Mouse (Mus musculus): Measurements from ENCODE around the gene Serping1. TPM values are rescaled to one million over a fixed set of nuclear protein-coding genes. Genes with fewer than 3 reads are reported as not detected.

The Serping1 gene
- polyA plus RNA-seq, 1 experiment from 2014 or later = 15.7 TPM

DNA sequence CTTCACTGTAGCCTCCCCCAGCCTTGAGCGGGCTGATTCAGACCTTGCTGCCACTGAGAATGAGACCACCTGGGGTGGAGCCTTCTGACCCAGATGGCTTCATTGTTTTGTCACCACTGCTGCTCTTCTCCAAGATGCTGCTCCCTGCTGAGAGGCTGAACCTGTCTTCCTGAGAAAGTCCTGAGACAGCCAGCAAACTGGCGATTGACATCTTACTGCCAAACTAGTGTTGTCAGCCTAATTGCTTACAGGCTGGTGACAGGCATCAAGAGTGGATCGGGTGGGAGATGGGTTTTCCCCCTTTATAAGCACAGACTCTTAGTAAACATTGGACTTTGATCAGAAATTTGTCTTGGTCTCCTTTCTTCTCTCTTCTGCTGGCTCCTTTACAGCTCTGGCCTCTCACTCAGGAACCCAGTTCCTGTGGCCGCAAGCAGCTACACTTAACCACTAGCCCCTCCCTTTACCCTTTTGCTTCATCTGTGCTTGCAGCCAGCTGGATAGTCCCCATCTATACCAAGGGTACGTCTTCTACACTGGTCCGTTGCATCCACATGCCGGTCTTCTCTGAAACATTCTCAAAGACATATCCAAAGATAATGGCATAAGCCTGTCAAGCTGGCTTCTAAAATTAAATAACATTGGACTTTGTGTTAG lies 18.1 kb downstream of the Serping1 start:
- no peak overlapping the region for H3K27ac ChIP-seq (ENCODE audit: low read depth, low read length)
- no peaks in the 10 kb centered on the region for H3K4me1 ChIP-seq (ENCODE audit: control insufficient read depth, insufficient read depth, low read length)
- H3K9ac ChIP-seq (replicated peaks; ENCODE audit: low read depth, low read length) = no peak overlapping the region
- no peaks in the 10 kb centered on the region for H3K36me3 ChIP-seq (ENCODE audit: control insufficient read depth, insufficient read depth, low read length)
- no peak for ATAC-seq (ENCODE audit: low read depth)
- H3K27me3 ChIP-seq (ENCODE audit: control insufficient read depth, insufficient read depth, low read length) = no peaks in the 10 kb centered on the region
- no peaks in the 10 kb centered on the region for H3K9me3 ChIP-seq (ENCODE audit: control insufficient read depth, low read length)
- no peak overlapping the region for H3K4me3 ChIP-seq (ENCODE audit: low read depth, low read length)
- 57% methylated on average over 7 of the region's 7 CpGs for WGBS
- no peak overlapping the region for H3K4me2 ChIP-seq (ENCODE audit: low read depth, low read length)

DNA sequence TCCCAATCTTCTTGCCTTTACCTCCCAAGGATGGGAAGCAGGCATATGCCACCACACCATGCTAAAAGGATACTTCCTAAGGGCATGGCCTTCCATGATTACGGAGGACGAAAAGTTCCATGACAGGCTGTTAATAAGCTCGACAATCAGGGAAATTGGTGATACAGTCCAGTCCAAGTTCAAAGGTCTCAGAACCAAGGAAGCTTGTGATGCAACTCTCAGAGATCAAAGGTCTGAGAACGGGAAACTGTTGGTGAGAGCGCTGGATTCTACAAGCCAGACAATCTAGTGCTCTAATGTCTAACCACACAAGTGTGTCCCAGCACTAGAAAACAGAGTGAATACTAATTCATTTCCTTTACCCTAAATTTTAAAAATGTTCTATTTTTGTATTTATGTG lies 19.0 kb downstream of the Serping1 start:
- no peak overlapping the region for H3K4me3 ChIP-seq (ENCODE audit: low read depth, low read length)
- no peaks in the 10 kb centered on the region for H3K9me3 ChIP-seq (ENCODE audit: control insufficient read depth, low read length)
- H3K4me2 ChIP-seq (ENCODE audit: low read depth, low read length) = no peak overlapping the region
- no peaks in the 10 kb centered on the region for H3K36me3 ChIP-seq (ENCODE audit: control insufficient read depth, insufficient read depth, low read length)
- WGBS = 92% methylated on average over 5 of the region's 5 CpGs
- no peaks in the 10 kb centered on the region for H3K27me3 ChIP-seq (ENCODE audit: control insufficient read depth, insufficient read depth, low read length)
- no peaks in the 10 kb centered on the region for H3K4me1 ChIP-seq (ENCODE audit: control insufficient read depth, insufficient read depth, low read length)
- no peak overlapping the region for H3K27ac ChIP-seq (ENCODE audit: low read depth, low read length)
- H3K9ac ChIP-seq (replicated peaks; ENCODE audit: low read depth, low read length) = no peak overlapping the region
- ATAC-seq (ENCODE audit: low read depth) = no peak

DNA sequence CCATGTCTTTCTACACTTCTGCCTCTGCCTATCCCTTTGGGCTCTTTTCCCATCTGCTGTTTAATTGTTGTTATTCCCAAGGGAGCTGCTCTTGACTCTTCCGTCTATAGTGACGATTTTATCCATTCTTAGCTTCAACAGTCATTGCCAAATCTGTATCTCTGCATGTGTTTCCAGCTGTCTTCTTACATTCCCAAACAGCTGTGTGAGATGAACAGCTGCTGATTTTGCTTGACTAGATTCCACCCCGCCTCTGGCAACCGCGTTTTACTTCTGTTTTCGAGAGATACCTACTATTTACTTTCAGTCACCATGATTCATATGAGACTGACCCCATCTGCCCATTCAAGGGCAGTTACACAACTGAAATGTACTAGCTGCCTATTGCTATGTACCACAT lies 25.1 kb downstream of the Serping1 start:
- H3K27me3 ChIP-seq (ENCODE audit: control insufficient read depth, insufficient read depth, low read length) = no peaks in the 10 kb centered on the region
- H3K4me2 ChIP-seq (ENCODE audit: low read depth, low read length) = no peak overlapping the region
- no peaks in the 10 kb centered on the region for H3K9me3 ChIP-seq (ENCODE audit: control insufficient read depth, low read length)
- ATAC-seq (ENCODE audit: low read depth) = peak; percentile 51; the same call in 1 of the 2 replicates
- no peak overlapping the region for H3K27ac ChIP-seq (ENCODE audit: low read depth, low read length)
- WGBS = 65% methylated on average over 6 of the region's 6 CpGs
- no peak overlapping the region for H3K4me3 ChIP-seq (ENCODE audit: low read depth, low read length)
- H3K36me3 ChIP-seq (ENCODE audit: control insufficient read depth, insufficient read depth, low read length) = no peaks in the 10 kb centered on the region
- H3K4me1 ChIP-seq (ENCODE audit: control insufficient read depth, insufficient read depth, low read length) = no peaks in the 10 kb centered on the region
- H3K9ac ChIP-seq (replicated peaks; ENCODE audit: low read depth, low read length) = no peak overlapping the region

DNA sequence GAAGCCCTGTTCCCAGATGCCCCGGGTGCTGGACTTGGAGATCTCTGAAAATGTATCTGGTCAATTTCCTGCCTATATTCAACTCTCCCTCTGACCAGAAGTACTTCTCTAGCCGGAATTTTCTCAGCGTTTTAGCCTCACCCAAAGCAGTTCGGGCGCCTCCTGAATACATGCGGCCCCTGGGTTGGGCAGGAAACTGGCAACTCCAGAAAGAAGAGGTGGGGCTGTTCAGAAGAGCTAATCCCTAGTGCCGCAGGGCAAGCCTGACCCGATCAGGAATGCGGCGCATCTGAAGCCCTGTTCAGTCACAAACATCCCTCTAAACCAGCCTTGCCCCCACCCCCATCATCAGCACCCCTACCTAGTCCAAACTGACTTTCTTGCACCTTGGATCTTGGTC lies 31.1 kb downstream of the Serping1 start:
- under 1% methylated on average over 10 of the region's 10 CpGs for WGBS
- Histone ChIP-seq H3K4me2 (ENCODE audit: low read depth, low read length) (peak overlapping the region; percentile 78), H3K36me3 (ENCODE audit: control insufficient read depth, insufficient read depth, low read length) (no peaks in the 10 kb centered on the region), H3K27me3 (ENCODE audit: control insufficient read depth, insufficient read depth, low read length) (no peaks in the 10 kb centered on the region), H3K4me3 (ENCODE audit: low read depth, low read length) (peak overlapping the region; percentile 80), H3K4me1 (ENCODE audit: control insufficient read depth, insufficient read depth, low read length) (peaks cover 20% of the 10 kb centered on the region), H3K9me3 (ENCODE audit: control insufficient read depth, low read length) (no peaks in the 10 kb centered on the region), H3K27ac (ENCODE audit: low read depth, low read length) (peak overlapping the region; percentile 94; the same call in 1 of the 2 replicates), H3K9ac (replicated peaks; ENCODE audit: low read depth, low read length) (peak overlapping the region; percentile 32; the same call in 1 of the 2 replicates)
- peak; percentile 25 for ATAC-seq (ENCODE audit: low read depth)

DNA sequence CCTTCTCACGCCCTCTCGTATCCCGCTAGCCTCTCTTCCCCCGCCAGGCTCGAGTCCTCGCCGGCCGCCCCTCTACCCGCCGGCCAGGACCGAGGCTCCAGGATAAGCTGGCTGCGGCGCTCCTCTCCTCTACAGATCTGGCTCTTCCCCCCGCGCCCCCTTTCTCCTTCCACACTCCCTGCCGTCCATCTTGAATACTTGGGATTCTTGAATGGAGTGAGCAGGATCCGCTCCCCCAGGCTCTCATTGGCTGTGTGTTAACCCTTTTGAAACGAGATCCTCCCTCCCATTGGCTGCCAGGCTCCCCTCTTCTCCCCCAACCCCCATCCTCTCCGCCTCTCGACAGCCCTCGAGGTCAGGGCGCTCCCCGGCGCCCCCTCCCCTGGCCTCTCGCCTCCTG lies 31.7 kb downstream of the Serping1 start, which contains the start of gene Gm19426:
Gene Gm19426 (minus strand): TSS at position 95 of the 400 bp plus-strand sequence.
- 2% methylated on average over 25 of the region's 25 CpGs for WGBS
- H3K9ac ChIP-seq (replicated peaks; ENCODE audit: low read depth, low read length) = peak within 1 kb of the TSS; percentile 85
- H3K4me2 ChIP-seq (ENCODE audit: low read depth, low read length) = peak within 1 kb of the TSS; percentile 78
- H3K27ac ChIP-seq (ENCODE audit: low read depth, low read length) = peak within 1 kb of the TSS; percentile 94
- H3K4me1 ChIP-seq (ENCODE audit: control insufficient read depth, insufficient read depth, low read length) = peaks cover 20% of the 10 kb centered on the region
- H3K9me3 ChIP-seq (ENCODE audit: control insufficient read depth, low read length) = no peaks in the 10 kb centered on the region
- peak within 1 kb of the TSS; percentile 80 for H3K4me3 ChIP-seq (ENCODE audit: low read depth, low read length)
- H3K27me3 ChIP-seq (ENCODE audit: control insufficient read depth, insufficient read depth, low read length) = no peaks in the 10 kb centered on the region
- ATAC-seq (ENCODE audit: low read depth) = peak; percentile 92
- H3K36me3 ChIP-seq (ENCODE audit: control insufficient read depth, insufficient read depth, low read length) = no peaks in the 10 kb centered on the region

DNA sequence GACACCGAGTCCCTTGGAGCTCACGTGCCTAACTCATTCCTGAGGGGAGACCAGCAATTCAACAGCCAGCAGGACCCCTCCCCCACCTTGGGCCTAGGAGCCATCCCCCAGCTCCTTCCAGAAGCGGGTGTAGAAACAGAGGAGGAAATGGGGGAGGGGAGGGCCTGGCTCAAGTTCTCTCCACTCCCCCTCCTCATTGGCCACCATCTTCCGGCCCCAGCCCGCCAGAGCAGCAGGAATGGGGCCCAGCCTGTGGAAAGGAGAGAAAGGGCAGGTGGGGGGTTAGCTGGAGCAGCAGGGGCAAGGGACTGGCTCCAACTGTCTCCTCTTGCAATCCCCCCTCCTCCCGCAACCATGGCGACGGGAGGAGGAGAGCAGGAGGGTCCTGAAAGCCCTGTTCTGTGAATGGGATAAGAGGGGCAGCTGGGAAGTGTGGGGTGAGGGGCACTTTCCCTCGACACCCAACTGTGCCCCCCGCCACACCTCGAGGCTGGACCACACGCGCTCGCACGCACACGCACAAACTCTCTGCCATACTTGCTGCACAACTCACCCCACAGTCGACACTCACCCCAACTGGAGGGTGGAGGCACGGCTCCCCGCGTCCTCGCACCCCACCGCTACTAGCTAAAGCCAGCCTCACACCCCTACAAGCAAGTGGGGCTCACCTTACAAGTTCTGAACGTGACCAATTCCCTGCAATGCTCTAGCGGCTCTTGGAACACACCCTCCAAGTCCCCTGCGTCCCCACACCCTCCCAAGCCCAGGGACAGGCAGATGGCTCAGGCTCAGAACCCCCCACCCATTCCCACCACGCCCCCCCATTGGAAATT lies 32.6 kb downstream of the Serping1 start:
- no peaks in the 10 kb centered on the region for H3K9me3 ChIP-seq (ENCODE audit: control insufficient read depth, low read length)
- H3K9ac ChIP-seq (replicated peaks; ENCODE audit: low read depth, low read length) = peak overlapping the region; percentile 85
- ATAC-seq (ENCODE audit: low read depth) = peak; percentile 64
- WGBS = under 1% methylated on average over 24 of the region's 26 CpGs
- peak overlapping the region; percentile 94 for H3K27ac ChIP-seq (ENCODE audit: low read depth, low read length)
- H3K4me2 ChIP-seq (ENCODE audit: low read depth, low read length) = peak overlapping the region; percentile 78
- H3K4me3 ChIP-seq (ENCODE audit: low read depth, low read length) = peak overlapping the region; percentile 80
- H3K4me1 ChIP-seq (ENCODE audit: control insufficient read depth, insufficient read depth, low read length) = peaks cover 23% of the 10 kb centered on the region
- H3K36me3 ChIP-seq (ENCODE audit: control insufficient read depth, insufficient read depth, low read length) = no peaks in the 10 kb centered on the region
- H3K27me3 ChIP-seq (ENCODE audit: control insufficient read depth, insufficient read depth, low read length) = no peaks in the 10 kb centered on the region

DNA sequence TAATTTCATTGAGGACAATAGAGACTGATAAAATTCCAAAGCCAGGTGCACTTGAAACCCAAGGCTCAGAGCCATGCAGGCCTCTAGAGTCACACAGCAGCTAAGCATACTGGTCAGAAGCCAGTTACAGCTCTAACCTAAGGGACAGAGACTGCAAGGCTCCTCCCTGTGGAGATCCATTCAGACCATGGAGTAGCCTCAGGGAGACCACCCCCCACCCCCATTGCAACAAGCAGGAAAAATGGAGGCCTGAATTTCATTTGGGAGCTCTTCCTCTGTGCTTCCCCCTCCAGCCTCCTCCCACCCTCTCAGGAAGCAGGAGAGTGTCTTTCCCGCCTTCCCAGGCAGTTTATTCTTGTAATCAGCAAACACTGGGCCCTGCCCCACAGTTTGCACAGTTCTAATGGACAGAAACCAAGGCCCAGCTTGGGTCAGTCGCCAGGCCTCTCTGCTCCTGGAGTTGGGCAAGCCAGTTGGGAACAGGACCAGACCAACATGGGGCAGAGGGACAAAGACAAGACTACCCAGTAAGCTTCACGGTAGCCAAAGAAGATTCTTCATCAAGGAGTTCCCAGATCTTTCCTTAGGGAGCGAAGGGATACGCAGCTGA lies 33.3 kb downstream of the Serping1 start:
- Histone ChIP-seq H3K9me3 (ENCODE audit: control insufficient read depth, low read length) (no peaks in the 10 kb centered on the region), H3K4me1 (ENCODE audit: control insufficient read depth, insufficient read depth, low read length) (peaks cover 30% of the 10 kb centered on the region), H3K36me3 (ENCODE audit: control insufficient read depth, insufficient read depth, low read length) (no peaks in the 10 kb centered on the region), H3K27ac (ENCODE audit: low read depth, low read length) (peak overlapping the region; percentile 56), H3K9ac (replicated peaks; ENCODE audit: low read depth, low read length) (peak overlapping the region; percentile 85; the same call in 1 of the 2 replicates), H3K27me3 (ENCODE audit: control insufficient read depth, insufficient read depth, low read length) (no peaks in the 10 kb centered on the region), H3K4me3 (ENCODE audit: low read depth, low read length) (peak overlapping the region; percentile 80), H3K4me2 (ENCODE audit: low read depth, low read length) (peak overlapping the region; percentile 78)
- 5% methylated on average over 5 of the region's 5 CpGs for WGBS
- ATAC-seq (ENCODE audit: low read depth) = peak; percentile 3; the same call in 1 of the 2 replicates

DNA sequence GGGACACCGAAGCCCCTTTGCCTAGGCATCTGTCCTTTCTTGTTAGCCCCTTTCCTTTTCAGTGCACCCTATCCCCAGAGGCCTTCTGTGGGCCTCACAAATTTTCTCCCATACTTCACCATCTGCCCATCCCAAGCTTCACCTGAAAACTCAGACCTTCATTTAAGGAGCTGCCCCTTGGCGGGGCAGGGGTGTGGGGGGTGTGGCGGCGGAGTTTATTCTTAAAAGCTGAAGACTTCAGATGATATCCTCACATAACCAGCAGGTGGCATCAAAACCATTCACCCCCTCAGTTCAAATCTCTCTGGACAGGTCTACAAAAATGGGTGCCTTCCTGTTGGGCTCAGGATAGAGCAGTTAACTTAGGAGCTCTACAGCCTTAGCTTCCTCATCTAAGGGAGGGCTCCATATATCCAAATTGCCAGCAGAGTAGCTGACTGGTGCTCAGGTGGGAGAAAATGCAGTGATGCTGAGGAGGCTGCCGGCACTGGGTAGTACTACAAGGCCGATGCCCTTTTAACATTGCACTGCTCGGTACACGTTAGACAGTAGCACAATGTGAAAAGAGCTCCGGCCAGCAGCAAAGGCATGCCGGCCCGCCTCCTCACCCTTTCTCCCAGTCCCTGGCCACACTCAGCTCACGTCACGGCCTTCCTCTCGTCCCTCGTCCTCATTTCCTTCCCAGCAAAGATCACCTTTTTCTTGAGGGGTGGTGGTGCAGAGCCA lies 34.5 kb downstream of the Serping1 start:
- ATAC-seq (ENCODE audit: low read depth) = no peak

More for the DNA sequence above, 34.5 kb downstream of the Serping1 start:
- WGBS = 74% methylated on average over 15 of the region's 15 CpGs
- Histone ChIP-seq H3K4me1 (ENCODE audit: control insufficient read depth, insufficient read depth, low read length) (peaks cover 41% of the 10 kb centered on the region), H3K27ac (ENCODE audit: low read depth, low read length) (no peak overlapping the region), H3K27me3 (ENCODE audit: control insufficient read depth, insufficient read depth, low read length) (no peaks in the 10 kb centered on the region), H3K9me3 (ENCODE audit: control insufficient read depth, low read length) (no peaks in the 10 kb centered on the region), H3K4me3 (ENCODE audit: low read depth, low read length) (no peak overlapping the region), H3K9ac (replicated peaks; ENCODE audit: low read depth, low read length) (no peak overlapping the region), H3K4me2 (ENCODE audit: low read depth, low read length) (peak overlapping the region; percentile 78; the same call in 1 of the 2 replicates), H3K36me3 (ENCODE audit: control insufficient read depth, insufficient read depth, low read length) (no peaks in the 10 kb centered on the region)
